Mouse (Mus musculus) midbrain, postnatal 0 days (tissue): ENCODE measurements around the gene Myo3b. TPM values are rescaled to one million over a fixed set of nuclear protein-coding genes. Genes with fewer than 3 reads are reported as not detected.

Experiments used
- ATAC-seq: fragments of 200-750 bp; cut with Nextera tagmentation; 2 replicates; pipeline ENCODE4 v1.8.0; 2017; ENCODE audit warnings: moderate number of reproducible peaks, mild to moderate bottlenecking, moderate TSS enrichment, moderate library complexity; ENCODE audit not compliant: low FRiP score
- DNase-seq: peaks from one replicate; pipeline ENCODE4 v3.0.0-alpha.2; 2015; ENCODE audit warnings: low spot score
- H3K27ac ChIP-seq: fragments of 300-500 bp; sonication (generic); 2 replicates; pipeline ENCODE4 v1.5.1; 2014; ENCODE audit warnings: low read depth, mild to moderate bottlenecking, low read length, mixed read lengths
- H3K27me3 ChIP-seq: fragments of 300-500 bp; sonication (generic); 2 replicates; pipeline ENCODE4 v1.6.1; 2014; ENCODE audit warnings: low read length, control low read depth, mixed read lengths; ENCODE audit not compliant: insufficient read depth
- H3K36me3 ChIP-seq: fragments of 300-500 bp; sonication (generic); 2 replicates; pipeline ENCODE4 v1.6.1; 2014; ENCODE audit warnings: low read length, control low read depth, mixed read lengths; ENCODE audit not compliant: insufficient read depth
- H3K4me1 ChIP-seq: fragments of 300-500 bp; sonication (generic); 2 replicates; pipeline ENCODE4 v1.6.1; 2014; ENCODE audit warnings: mild to moderate bottlenecking, control low read depth, antibody characterized with exemption, low read length, mixed read lengths; ENCODE audit not compliant: insufficient read depth
- H3K4me2 ChIP-seq: fragments of 300-500 bp; sonication (generic); 2 replicates; pipeline ENCODE4 v1.6.1; 2014; ENCODE audit warnings: low read depth, mild to moderate bottlenecking, low read length, mixed read lengths; ENCODE audit not compliant: poor library complexity, severe bottlenecking
- H3K4me3 ChIP-seq: fragments of 300-500 bp; sonication (generic); 2 replicates; pipeline ENCODE4 v1.5.1; 2014; ENCODE audit warnings: low read depth, mild to moderate bottlenecking, low read length, moderate library complexity
- H3K9ac ChIP-seq: fragments of 300-500 bp; sonication (generic); replicated peaks from 2 replicates; pipeline ENCODE4 v1.6.1; 2014; ENCODE audit warnings: mild to moderate bottlenecking, low read length, moderate library complexity, mixed read lengths; ENCODE audit not compliant: poor library complexity, severe bottlenecking
- H3K9me3 ChIP-seq: fragments of 300-500 bp; sonication (generic); 2 replicates; pipeline ENCODE4 v1.6.1; 2016; ENCODE audit warnings: low read length, control low read depth
- CTCF ChIP-seq: IDR thresholded peaks from 2 replicates; pipeline ENCODE4 v1.5.1; 2016; ENCODE audit warnings: antibody characterized with exemption, mild to moderate bottlenecking
- WGBS: fragments of 180-500 bp; shearing (Covaris S2); extraction: QIAGEN DNeasy Blood & Tissue Kit; methylation state at CpG from one replicate; pipeline ENCODE4 v1.1.7; 2014; 5-methylcytosine and 5-hydroxymethylcytosine counted together
- polyA plus RNA-seq: library from polyadenylated mRNA; unstranded; fragments of >200 nt; fragmentation: Nextera tagmentation; extraction: Ambion mirVana; gene quantifications from 2 replicates; pipeline ENCODE4 v1.2.1, GENCODE M21; 2015
- total RNA-seq: library from RNA; depleted of rRNA; stranded (reverse); fragments of >200 nt; gene quantifications from 2 replicates; pipeline ENCODE4 v1.2.3, GENCODE M21; 2014

Myo3b gene
- total and polyA plus RNA-seq, 2 experiments from 2014 or later, result 0.14 to 0.44 TPM

GRCm38 (mm10) chr2:70348793-70349553 lies 310.0 kb downstream of the Myo3b start:
- Histone ChIP-seq H3K9me3 (no peaks in the 10 kb centered on the region), H3K27ac (0 out of 2 replicates have a peak overlapping the region, but pooled peaks have one; percentile 4), H3K27me3 (no peaks in the 10 kb centered on the region), H3K4me1 (no peaks in the 10 kb centered on the region; the same call in 1 of the 2 replicates), H3K36me3 (no peaks in the 10 kb centered on the region), H3K4me3 (no peak overlapping the region), H3K9ac (no peak overlapping the region), H3K4me2 (no peak overlapping the region)
- ATAC-seq (no peak), DNase-seq (no peak)
- no peak for TF ChIP-seq CTCF
- WGBS, result 46% methylated on average over 11 of the region's 11 CpGs

GRCm38 (mm10) chr2:70352435-70353165 lies 313.7 kb downstream of the Myo3b start:
- Histone ChIP-seq H3K4me3 (no peak overlapping the region), H3K9ac (no peak overlapping the region), H3K4me1 (no peaks in the 10 kb centered on the region; the same call in 1 of the 2 replicates), H3K4me2 (no peak overlapping the region), H3K36me3 (no peaks in the 10 kb centered on the region), H3K9me3 (no peaks in the 10 kb centered on the region), H3K27me3 (no peaks in the 10 kb centered on the region), H3K27ac (no peak overlapping the region)
- no peak for TF ChIP-seq CTCF
- no peak for ATAC-seq
- DNase-seq, result no peak
- WGBS, result 88% methylated on average over 10 of the region's 10 CpGs

DNA sequence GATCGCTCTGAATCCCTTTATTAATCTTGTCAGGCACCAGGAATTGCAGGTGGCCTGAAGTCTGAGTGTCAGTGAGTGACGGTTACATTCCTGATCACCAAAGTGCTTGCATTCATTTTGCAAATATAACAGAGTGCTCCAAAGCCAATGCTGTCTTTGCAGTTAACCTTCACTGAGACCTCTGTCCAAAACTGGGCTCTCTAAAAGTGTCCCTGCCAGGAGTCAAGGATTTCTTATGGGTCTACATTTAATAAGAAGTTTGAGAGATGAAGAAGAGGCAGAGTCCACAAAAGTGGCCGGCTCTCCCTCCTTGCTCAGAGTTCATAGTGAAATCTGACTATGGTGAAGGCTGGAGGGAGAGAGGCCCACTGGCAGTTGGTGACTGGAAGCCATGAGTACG lies 315.1 kb downstream of the Myo3b start:
- no peak for DNase-seq
- no peak overlapping the region for H3K9ac ChIP-seq
- no peak overlapping the region for H3K27ac ChIP-seq
- H3K27me3 ChIP-seq, result no peaks in the 10 kb centered on the region
- no peaks in the 10 kb centered on the region for H3K36me3 ChIP-seq
- no peak overlapping the region for H3K4me2 ChIP-seq
- 86% methylated on average over 4 of the region's 4 CpGs for WGBS
- H3K4me3 ChIP-seq, result no peak overlapping the region
- no peaks in the 10 kb centered on the region; the same call in 1 of the 2 replicates for H3K4me1 ChIP-seq
- no peaks in the 10 kb centered on the region for H3K9me3 ChIP-seq
- TF ChIP-seq CTCF, result no peak
- ATAC-seq, result no peak

DNA sequence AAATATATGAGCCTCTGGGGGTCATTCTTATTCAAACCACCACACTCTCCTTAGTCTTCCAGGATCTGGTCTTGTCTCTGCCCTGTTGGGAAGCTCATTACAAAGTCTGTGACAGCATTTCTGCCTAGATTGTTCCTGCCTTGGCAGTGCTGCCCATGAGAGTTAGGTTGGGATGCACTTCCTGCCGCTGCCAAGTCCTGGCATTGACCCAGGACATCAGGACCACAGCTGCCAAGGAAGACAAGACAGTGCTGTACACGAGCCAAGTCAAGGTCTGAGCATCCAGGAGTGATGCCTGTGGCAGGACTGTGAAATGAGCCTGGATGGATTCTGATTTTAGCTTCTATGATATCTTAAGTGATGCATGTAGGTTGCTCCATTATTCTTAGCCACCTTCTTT lies 316.1 kb downstream of the Myo3b start:
- Histone ChIP-seq H3K27ac (no peak overlapping the region), H3K4me1 (no peaks in the 10 kb centered on the region), H3K4me2 (no peak overlapping the region), H3K36me3 (no peaks in the 10 kb centered on the region), H3K27me3 (no peaks in the 10 kb centered on the region), H3K9ac (no peak overlapping the region), H3K4me3 (no peak overlapping the region), H3K9me3 (no peaks in the 10 kb centered on the region)
- no peak for ATAC-seq
- no peak for TF ChIP-seq CTCF
- 56% methylated on average over 2 of the region's 2 CpGs for WGBS
- no peak for DNase-seq

- H3K9ac ChIP-seq, result no peak overlapping the region
- no peaks in the 10 kb centered on the region for H3K36me3 ChIP-seq
- no peak for ATAC-seq
- TF ChIP-seq CTCF, result no peak
- H3K4me2 ChIP-seq, result no peak overlapping the region
- DNase-seq, result no peak
- no peaks in the 10 kb centered on the region for H3K27me3 ChIP-seq
- no peaks in the 10 kb centered on the region for H3K9me3 ChIP-seq
- WGBS, result 95% methylated on average over 6 of the region's 6 CpGs
- no peak overlapping the region for H3K4me3 ChIP-seq
- no peaks in the 10 kb centered on the region for H3K4me1 ChIP-seq
- no peak overlapping the region for H3K27ac ChIP-seq
Observed at GRCm38 (mm10) chr2:70369421-70369820, 330.5 kb downstream of the Myo3b start.

DNA sequence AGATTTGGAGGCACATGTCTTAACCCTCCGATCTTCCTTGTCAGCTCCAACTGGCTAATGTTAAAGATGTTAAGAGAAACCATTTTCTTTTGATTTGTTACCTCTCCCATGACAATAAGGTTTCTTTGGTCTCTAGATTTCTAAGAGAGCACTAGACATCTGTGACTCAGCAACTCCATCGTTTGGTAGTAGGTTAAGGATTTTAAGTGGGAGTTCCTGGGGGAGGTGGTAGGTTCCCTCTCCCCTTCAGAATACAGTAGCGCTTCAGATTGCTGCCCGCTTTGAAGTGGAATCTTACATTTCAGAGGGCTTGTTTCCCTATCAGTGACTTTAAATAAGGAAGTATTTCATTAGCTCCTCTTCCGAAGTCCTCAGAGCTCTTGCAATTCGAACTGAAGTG lies 340.4 kb downstream of the Myo3b start:
- H3K9ac ChIP-seq, result no peak overlapping the region
- no peak for DNase-seq
- TF ChIP-seq CTCF, result no peak
- no peak overlapping the region for H3K27ac ChIP-seq
- no peaks in the 10 kb centered on the region for H3K9me3 ChIP-seq
- ATAC-seq, result no peak
- no peak overlapping the region for H3K4me2 ChIP-seq
- H3K27me3 ChIP-seq, result no peaks in the 10 kb centered on the region
- H3K4me3 ChIP-seq, result no peak overlapping the region
- no peaks in the 10 kb centered on the region for H3K36me3 ChIP-seq
- no peaks in the 10 kb centered on the region for H3K4me1 ChIP-seq
- WGBS, result 64% methylated on average over 6 of the region's 6 CpGs
